Mouse (Mus musculus): ENCODE data around the gene Slc15a1. TPM values are rescaled to one million over a fixed set of nuclear protein-coding genes. Genes with fewer than 3 reads are reported as not detected.
A peak's percentile ranks its signal among the peaks of the same experiment; 100 is the strongest.

Gene Slc15a1
- total RNA-seq, 2 experiments from 2014 or later = not detected

DNA sequence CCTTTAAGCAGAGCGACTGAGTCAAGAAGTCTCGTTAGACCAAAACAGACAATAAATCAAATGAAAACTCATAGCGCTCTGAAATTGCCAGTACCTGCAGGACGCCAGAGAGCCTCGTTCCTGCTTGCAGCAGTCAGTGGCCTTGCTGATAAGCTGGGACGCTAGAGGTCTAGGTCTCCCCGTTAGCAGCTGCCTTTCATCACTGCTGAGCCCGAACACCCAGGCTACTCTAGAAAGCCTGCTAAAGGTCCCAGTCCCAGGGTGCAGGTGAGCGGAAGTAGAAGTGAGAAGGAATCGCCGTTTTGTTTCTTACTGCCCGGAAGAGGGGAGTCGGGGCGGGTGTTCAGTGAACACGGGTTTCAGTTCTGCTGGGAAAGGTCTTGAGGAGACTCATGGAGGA, 49.1 kb downstream of the Slc15a1 start:
- no peak for TF ChIP-seq CTCF (conservative IDR thresholded peaks at IDR 0.05)
- Histone ChIP-seq H3K27ac (no peak overlapping the region), H3K4me3 (no peak overlapping the region)
- DNase-seq (ENCODE audit: low spot score in 2 of 2) = no peak

DNA sequence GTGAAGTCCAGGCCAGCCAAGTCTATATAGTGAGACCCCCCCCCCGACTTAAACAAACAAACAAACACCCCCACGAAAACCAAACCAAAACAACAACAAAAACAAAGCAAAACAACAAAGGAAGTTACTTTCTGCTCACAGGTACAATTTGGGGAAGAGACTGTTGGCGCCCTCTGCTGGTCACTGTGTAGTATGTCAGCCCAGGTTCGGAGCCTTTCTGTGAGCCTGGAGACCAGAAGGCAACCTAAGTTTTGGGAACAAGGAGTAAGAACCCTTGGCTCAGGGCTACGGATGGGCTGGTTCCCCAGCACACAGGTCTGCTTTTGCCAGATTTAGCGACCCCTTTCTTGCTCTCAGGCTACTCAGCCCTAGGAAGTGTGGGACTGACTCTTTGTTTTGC, 49.5 kb downstream of the Slc15a1 start:
- no peak overlapping the region for H3K27ac ChIP-seq
- H3K4me3 ChIP-seq = no peak overlapping the region
- TF ChIP-seq CTCF (conservative IDR thresholded peaks at IDR 0.05) = peak; percentile 88
- peak; percentile 47 to 74 for DNase-seq (ENCODE audit: low spot score in 2 of 2)

DNA sequence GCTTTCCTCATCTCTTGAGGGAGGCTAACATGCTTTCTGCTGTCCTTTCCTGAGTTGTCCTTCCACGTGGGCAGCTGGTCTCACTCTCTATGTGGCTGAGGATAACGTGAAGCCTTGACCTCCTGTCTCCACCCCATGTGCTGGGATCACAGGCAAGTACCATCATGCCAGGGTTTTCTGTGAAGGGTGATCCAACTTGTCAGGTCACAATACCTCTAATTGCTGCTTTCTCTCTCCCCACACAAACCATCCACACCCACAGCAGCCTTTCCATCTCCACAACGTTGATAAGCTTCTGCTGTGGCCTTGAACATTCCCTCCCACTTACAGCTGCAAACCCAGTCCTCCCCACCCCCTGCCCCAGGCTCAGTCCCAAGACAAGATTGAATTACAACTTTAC, 51.9 kb downstream of the Slc15a1 start:
- no peak overlapping the region for H3K27ac ChIP-seq
- H3K4me3 ChIP-seq = no peak overlapping the region
- no peak for TF ChIP-seq CTCF (conservative IDR thresholded peaks at IDR 0.05)
- DNase-seq (ENCODE audit: low spot score in 2 of 2) = no peak

DNA sequence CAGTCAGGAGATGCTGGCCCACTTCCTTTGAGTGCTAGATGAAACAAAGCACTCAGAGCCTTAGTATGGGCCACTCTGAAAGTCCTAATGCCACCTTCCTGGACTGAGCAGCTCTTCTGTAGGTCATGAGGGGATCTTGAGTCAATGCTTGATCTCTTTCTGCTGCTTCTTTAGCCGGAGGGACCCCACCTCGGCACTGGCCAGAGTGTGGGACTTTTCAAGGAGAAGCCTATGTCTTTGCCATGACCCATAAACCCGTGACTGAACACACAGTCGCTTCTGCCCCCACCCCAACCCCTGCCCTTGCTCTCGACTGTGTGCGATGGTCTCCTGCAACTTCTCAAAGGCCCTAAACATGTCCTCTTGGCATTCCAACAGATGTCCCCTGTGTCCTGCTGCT, 52.8 kb downstream of the Slc15a1 start:
- DNase-seq (ENCODE audit: low spot score in 2 of 2) = no peak
- TF ChIP-seq CTCF (conservative IDR thresholded peaks at IDR 0.05) = no peak
- Histone ChIP-seq H3K4me3 (no peak overlapping the region), H3K27ac (no peak overlapping the region)

DNA sequence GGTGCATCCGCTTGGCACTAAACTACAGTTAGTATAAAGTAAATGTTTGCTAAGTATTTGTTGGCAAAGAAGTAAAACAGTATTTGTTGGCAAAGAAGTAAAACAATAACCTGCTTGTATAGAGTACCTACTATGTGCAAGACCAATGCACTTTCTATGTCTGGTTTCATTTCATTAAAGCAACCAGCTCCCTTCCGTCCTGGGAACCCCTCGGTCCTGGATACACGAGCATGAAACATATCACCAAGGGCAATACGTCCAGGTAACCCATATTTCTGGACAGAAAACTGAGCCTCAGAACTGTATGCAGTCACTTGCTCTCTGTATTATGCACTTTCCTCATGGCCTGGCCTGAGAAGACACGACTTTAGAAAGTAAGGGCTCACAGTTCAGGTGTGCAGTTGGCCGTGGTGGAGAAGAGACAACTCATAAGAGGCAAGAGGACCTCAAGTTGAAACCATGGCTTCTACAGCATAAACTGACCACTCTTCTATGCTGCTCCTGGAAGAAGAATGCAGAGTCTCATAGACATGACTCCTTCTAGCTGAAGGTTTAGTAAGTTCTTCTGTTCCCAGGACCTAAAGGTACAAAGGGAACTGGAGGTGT, 53.5 kb downstream of the Slc15a1 start:
- H3K4me3 ChIP-seq = no peak overlapping the region
- TF ChIP-seq CTCF (conservative IDR thresholded peaks at IDR 0.05) = no peak
- no peak for DNase-seq (ENCODE audit: low spot score in 2 of 2)
- no peak overlapping the region for H3K27ac ChIP-seq

DNA sequence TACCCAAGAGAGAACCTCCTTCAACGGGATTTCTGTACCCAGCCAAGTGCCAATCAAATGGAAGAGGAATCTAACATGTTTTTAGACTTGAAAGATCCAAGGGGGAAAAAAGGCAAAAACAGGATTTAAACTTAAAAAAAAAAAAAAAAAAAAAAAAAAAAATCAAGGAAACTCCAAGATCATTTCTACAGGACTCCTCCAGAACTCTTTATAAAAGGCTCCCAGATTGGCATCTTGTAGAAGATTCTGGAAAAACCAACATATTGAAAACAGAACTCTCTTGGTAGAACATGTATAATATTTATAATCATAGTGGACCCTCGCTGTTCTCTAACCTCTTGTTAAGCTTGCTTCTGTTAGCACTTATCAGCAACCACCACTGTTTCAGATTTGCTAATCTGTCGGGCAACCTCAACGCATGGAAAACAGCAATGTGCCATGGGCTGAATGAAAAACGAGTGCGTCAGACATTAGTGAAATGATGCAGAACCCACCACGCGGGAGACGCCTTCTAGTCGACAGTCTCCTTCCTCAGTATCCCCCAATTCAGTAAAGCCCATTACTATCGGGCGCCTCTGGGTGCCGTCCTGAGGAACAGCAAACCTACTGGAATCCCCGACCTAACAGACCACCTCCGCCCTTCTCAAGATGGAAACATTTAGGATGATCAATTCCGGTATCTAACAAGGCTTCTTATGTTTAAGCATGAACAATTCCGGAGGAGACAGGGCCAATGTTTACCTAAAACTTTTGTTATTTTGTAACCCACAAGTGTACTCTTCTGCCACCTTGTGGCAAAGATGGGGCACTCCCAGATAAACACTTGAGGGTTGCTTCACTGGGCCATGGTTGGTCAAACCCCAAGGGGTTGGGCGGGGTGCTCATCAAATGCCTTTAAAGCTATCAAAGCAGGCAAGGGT, 54.3 kb downstream of the Slc15a1 start:
- Histone ChIP-seq H3K27ac (no peak overlapping the region), H3K4me3 (peak overlapping the region; percentile 25)
- DNase-seq (ENCODE audit: low spot score in 2 of 2) = peak; percentile 36
- peak; percentile 94 for TF ChIP-seq CTCF (conservative IDR thresholded peaks at IDR 0.05)

DNA sequence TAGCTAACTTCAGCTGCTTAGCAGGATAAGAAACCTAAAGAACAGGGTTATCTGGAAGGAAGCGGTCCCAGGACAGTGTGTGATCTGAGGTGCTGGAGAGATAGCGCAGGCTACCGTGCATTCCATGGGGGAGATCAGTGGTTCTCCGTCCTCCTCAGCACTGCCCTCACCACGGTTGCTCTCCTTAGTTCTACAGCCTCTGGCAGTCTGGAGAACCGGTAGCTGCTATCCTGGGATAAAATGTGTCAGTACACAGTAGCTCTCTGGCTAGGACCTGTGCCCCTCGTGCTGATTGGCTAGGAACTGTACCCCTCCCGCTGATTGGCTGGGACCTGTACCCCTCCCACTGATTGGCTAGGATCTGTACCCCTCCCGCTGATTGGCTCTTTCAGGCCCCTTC, 58.1 kb downstream of the Slc15a1 start:
- H3K27ac ChIP-seq = no peak overlapping the region
- H3K4me3 ChIP-seq = no peak overlapping the region
- DNase-seq (ENCODE audit: low spot score in 2 of 2) = no peak
- TF ChIP-seq CTCF (conservative IDR thresholded peaks at IDR 0.05) = no peak

DNA sequence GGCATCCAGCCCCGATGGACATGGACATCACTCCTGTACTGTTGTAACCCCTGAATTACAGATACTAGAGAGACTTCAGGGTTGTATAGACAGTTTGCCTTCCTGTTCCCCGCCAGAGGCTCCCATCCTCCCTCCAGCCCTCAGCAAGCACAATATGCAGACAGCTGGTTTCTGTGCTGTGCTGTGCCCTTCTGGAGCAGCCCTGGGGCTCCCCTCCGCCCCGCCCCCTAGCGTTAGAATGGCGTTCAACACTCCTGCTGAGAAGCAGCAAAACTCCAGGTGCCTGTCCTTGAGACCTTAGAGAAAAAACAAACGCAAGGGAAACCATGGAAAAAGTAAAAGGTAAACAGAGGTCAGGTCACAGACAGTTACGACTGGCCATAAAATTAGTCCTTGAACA, 59.9 kb downstream of the Slc15a1 start:
- Histone ChIP-seq H3K4me3 (no peak overlapping the region), H3K27ac (no peak overlapping the region)
- peak; percentile 81 for TF ChIP-seq CTCF (conservative IDR thresholded peaks at IDR 0.05)
- DNase-seq (ENCODE audit: low spot score in 2 of 2) = peak; percentile 5 to 56

DNA sequence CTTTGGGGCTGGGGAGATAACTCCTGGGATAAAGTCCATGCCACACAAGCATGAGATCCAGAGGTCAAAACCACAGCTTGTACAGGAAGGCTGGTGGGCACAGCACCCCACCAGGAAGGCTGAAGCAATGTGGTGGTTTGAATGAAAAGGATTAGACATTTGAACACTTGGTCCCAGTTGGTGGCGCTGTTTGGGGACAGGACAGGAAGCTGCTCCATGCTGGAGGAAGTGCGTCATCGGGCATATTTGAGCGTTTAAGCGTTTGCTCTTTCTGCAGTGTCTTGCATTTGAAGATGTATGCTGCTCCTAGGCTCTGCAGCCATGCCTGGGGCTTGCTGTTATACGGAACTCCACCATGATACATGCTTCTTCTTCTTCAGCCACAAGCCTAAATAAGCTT, 64.2 kb downstream of the Slc15a1 start:
- TF ChIP-seq CTCF (conservative IDR thresholded peaks at IDR 0.05) = no peak
- Histone ChIP-seq H3K27ac (no peak overlapping the region), H3K4me3 (no peak overlapping the region)
- no peak for DNase-seq (ENCODE audit: low spot score in 2 of 2)

DNA sequence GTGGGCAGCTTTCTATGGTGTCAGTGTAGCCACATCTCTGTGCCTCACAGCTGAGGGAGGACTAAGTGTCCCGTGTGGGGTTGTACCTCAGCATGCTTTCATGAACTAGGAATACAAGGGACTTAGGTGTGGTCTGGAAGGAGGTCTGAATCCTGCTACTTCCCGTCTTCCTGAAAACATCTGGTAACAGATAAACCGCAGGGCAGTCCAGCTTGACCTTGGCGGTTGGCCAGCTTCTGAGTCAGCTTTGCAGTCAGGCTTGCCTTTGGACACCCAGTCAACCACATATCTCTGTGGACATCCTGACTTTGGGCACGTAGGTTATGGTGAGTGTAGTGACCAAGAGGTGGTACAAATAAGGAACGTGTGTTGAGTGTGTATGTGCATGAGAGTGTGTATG, 68.0 kb downstream of the Slc15a1 start:
- H3K27ac ChIP-seq = no peak overlapping the region
- no peak overlapping the region for H3K4me3 ChIP-seq
- no peak for DNase-seq (ENCODE audit: low spot score in 2 of 2)
- no peak for TF ChIP-seq CTCF (conservative IDR thresholded peaks at IDR 0.05)

DNA sequence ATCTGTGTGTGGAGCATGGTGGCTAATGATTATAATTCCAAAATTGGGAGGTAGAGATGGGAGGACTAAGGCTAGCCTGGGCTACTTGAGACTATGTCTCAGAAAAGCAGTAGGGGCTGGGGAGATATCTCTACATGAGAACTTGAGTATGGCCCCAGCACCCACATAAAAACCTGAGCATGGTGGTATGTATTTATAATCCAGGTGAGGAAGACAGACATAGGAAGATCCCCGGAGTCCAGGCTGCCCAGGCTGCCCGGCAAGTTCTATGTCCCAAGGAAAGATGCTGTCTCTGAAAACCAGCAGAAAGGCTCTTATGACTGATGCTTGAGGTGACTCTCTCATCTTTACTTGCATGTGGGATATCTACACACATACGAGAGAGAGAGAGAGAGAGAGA, 68.6 kb downstream of the Slc15a1 start:
- no peak overlapping the region for H3K4me3 ChIP-seq
- TF ChIP-seq CTCF (conservative IDR thresholded peaks at IDR 0.05) = no peak
- no peak for DNase-seq (ENCODE audit: low spot score in 2 of 2)
- no peak overlapping the region for H3K27ac ChIP-seq

DNA sequence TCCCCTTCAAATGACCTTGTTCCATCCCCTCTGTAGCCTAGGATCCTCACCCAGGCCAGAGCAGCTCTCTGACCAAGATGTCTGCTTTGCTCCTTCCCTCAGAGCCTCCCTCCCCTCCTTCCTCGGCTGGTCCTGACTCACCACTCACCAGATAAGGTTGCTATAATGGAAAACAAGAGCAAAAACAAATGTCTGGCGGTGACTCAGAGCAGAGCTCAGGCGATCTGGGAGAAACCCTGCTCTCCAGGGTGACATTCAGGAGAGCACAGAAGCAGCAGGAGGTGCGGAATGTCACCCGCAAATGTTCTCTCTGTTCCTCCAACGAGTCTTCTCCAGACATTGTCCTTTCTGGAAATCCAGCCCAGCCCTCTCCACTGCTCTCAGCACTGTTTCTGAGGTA, 69.3 kb downstream of the Slc15a1 start:
- no peak for DNase-seq (ENCODE audit: low spot score in 2 of 2)
- Histone ChIP-seq H3K4me3 (no peak overlapping the region), H3K27ac (no peak overlapping the region)
- no peak for TF ChIP-seq CTCF (conservative IDR thresholded peaks at IDR 0.05)

DNA sequence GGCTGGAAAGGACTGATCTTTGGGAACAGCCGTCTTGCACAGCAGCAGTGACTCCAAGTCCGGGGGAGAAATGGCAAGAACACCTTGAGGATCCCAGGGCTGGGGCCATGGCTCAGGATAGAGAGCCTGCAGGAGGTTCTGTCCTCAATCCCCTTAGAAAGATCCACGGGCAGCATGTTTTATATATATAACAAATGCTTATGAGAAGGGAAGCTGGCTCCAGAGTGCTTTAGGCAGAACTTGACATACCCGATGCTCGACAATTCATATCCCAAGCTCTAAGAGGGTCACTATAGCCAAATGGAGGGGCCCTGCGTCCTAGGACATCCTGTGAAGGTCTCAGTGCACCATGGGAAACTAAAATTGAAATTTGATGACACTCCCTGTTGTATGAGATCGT, 73.8 kb downstream of the Slc15a1 start:
- H3K27ac ChIP-seq = no peak overlapping the region
- H3K4me3 ChIP-seq = no peak overlapping the region
- TF ChIP-seq CTCF (conservative IDR thresholded peaks at IDR 0.05) = no peak
- no peak for DNase-seq (ENCODE audit: low spot score in 2 of 2)
